12 mouse cellular contexts compared by ENCODE assay signal in the genomic region with DNA sequence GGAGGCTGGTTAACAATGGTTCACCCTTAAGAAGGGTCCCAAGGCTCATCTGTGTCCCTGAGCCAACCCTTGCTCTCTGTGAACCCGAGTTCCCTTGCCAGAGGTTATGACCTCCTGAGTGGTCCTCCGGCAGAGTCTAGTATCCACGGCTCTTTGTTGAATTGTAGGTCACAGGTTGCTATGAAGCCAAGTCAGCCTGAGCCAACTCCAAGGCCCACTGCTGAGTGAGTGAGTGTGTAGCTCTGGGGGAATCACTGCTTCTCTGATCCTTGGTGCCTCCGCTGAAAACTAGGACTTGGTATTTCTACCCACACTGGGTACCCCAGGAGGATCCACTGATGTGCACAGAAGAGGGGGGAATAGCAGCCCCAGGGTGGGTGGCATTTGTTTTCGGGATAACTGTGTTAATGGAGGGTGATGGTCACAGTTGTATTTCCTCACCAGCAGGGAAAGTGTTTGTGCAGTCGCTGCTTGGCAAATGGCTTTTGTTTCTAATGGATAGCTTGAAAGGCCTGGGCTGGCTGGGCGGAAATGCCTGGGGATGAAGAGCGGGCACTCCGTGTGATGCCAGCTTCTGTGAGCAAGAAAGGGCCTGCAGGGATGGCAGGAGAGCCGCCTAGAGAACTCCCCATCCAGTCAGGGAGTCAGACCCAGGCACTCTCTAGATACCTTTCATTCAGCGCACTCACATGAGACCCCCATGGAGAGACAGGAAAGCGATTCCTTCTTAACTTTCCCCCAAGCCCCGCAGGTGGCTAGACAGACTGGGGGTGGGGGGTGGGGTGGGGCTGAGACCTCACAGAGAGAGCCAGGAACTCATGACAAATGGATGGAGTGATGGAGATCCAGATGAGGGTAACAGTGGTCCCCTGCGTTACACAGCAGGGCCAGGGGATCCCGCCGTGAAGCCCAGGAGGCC. TPM values are rescaled to one million over a fixed set of nuclear protein-coding genes. Genes with fewer than 3 reads are reported as not detected.
A peak's percentile ranks its signal among the peaks of the same experiment; 100 is the strongest.
DNase-seq lines count a peak whose midpoint lies in the region; ATAC-seq lines count a peak whose summit lies in the region.
"Had no signal": no experiment of that assay in that cellular context is flagged by ENCODE, and none has a peak within 500 bp of the region (broad histone marks: within the 10 kb centered on the region; RNA-seq: fewer than 3 reads in every experiment).

No protein-coding gene starts in this region.

- H3K9ac ChIP-seq in hindbrain, embryonic 11.5 days (ENCODE audit: low read depth, low read length) = no peak overlapping the region; the same call in 1 of the 2 replicates
- H3K9ac ChIP-seq in midbrain, embryonic 14.5 days (replicated peaks; ENCODE audit: low read length) = no peak overlapping the region

- no peak for DNase-seq in hindbrain, embryonic 10.5 days (ENCODE audit: low spot score)
- no peak for DNase-seq in hindbrain, embryonic 11.5 days (ENCODE audit: low spot score)
- peak; percentile 50 for DNase-seq in Muller cell, postnatal 12 days (ENCODE audit: inconsistent ontology term)
- no peak for DNase-seq in embryonic facial prominence, embryonic 10.5 days (ENCODE audit: low spot score)
- peak; percentile 39 for DNase-seq in midbrain, embryonic 14.5 days
- no peak for DNase-seq in lung, postnatal 36 days
- no peak for DNase-seq in adrenal gland, postnatal 25 days
- DNase-seq in adrenal gland, postnatal 36 days = no peak

- no peaks in the 10 kb centered on the region for H3K9me3 ChIP-seq in hindbrain, embryonic 10.5 days
- no peaks in the 10 kb centered on the region for H3K9me3 ChIP-seq in hindbrain, embryonic 11.5 days (ENCODE audit: control insufficient read depth, low read length)
- no peaks in the 10 kb centered on the region for H3K9me3 ChIP-seq in embryonic facial prominence, embryonic 10.5 days
- H3K9me3 ChIP-seq in midbrain, embryonic 14.5 days (ENCODE audit: control insufficient read depth, low read length) = no peaks in the 10 kb centered on the region
- H3K9me3 ChIP-seq: heart, embryonic 10.5 days had no signal

- 16% methylated on average over 16 of the region's 16 CpGs for WGBS in hindbrain, embryonic 10.5 days
- WGBS in hindbrain, embryonic 11.5 days = 18% methylated on average over 16 of the region's 16 CpGs
- 17% methylated on average over 16 of the region's 16 CpGs for WGBS in embryonic facial prominence, embryonic 10.5 days
- WGBS in midbrain, embryonic 14.5 days = 20% methylated on average over 16 of the region's 16 CpGs

- 0 out of 2 replicates have a peak overlapping the region, but pooled peaks have one; percentile 5 for H3K27ac ChIP-seq in hindbrain, embryonic 10.5 days
- no peak overlapping the region for H3K27ac ChIP-seq in hindbrain, embryonic 11.5 days (ENCODE audit: low read depth, low read length)
- H3K27ac ChIP-seq in embryonic facial prominence, embryonic 10.5 days (replicated peaks) = no peak overlapping the region
- no peak overlapping the region; the same call in 1 of the 2 replicates for H3K27ac ChIP-seq in midbrain, embryonic 14.5 days (replicated peaks; ENCODE audit: low read depth, low read length)

- H3K27me3 ChIP-seq in hindbrain, embryonic 10.5 days (ENCODE audit: insufficient read depth, poor library complexity, severe bottlenecking) = peaks cover 51% of the 10 kb centered on the region
- peaks cover 7% of the 10 kb centered on the region for H3K27me3 ChIP-seq in hindbrain, embryonic 11.5 days (ENCODE audit: control insufficient read depth, insufficient read depth, low read length)
- H3K27me3 ChIP-seq in embryonic facial prominence, embryonic 10.5 days (replicated peaks; ENCODE audit: low read depth, poor library complexity, severe bottlenecking) = peaks cover 50% of the 10 kb centered on the region
- no peaks in the 10 kb centered on the region for H3K27me3 ChIP-seq in midbrain, embryonic 14.5 days (ENCODE audit: control insufficient read depth, insufficient read depth, low read length)

- peaks cover 37% of the 10 kb centered on the region for H3K4me1 ChIP-seq in hindbrain, embryonic 10.5 days (replicated peaks)
- H3K4me1 ChIP-seq in hindbrain, embryonic 11.5 days (replicated peaks; ENCODE audit: control insufficient read depth, insufficient read depth, low read length) = no peaks in the 10 kb centered on the region
- H3K4me1 ChIP-seq in embryonic facial prominence, embryonic 10.5 days = peaks cover 44% of the 10 kb centered on the region
- H3K4me1 ChIP-seq in midbrain, embryonic 14.5 days (ENCODE audit: control insufficient read depth, insufficient read depth, low read length) = peaks cover 26% of the 10 kb centered on the region

- peak overlapping the region; percentile 4; the same call in 1 of the 2 replicates for H3K4me3 ChIP-seq in hindbrain, embryonic 10.5 days
- no peak overlapping the region for H3K4me3 ChIP-seq in hindbrain, embryonic 11.5 days (ENCODE audit: low read depth, low read length)
- H3K4me3 ChIP-seq in embryonic facial prominence, embryonic 10.5 days = peak overlapping the region; percentile 3; the same call in 1 of the 2 replicates
- peak overlapping the region; percentile 60; the same call in 1 of the 2 replicates for H3K4me3 ChIP-seq in midbrain, embryonic 14.5 days (replicated peaks; ENCODE audit: low read depth, low read length)

- no peak overlapping the region; the same call in 1 of the 2 replicates for H3K4me2 ChIP-seq in hindbrain, embryonic 11.5 days (replicated peaks; ENCODE audit: low read depth, low read length)
- H3K4me2 ChIP-seq in midbrain, embryonic 14.5 days (ENCODE audit: low read length) = peak overlapping the region; percentile 77

- ATAC-seq in hindbrain, embryonic 11.5 days (ENCODE audit: low FRiP score) = no peak
- ATAC-seq in midbrain, embryonic 14.5 days (ENCODE audit: low FRiP score, low TSS enrichment) = no peak
- ATAC-seq: inflammation-experienced regulatory T-cells, adult 6 months; lung, postnatal 0 days had no signal

- no peaks in the 10 kb centered on the region for H3K36me3 ChIP-seq in hindbrain, embryonic 10.5 days
- H3K36me3 ChIP-seq in hindbrain, embryonic 11.5 days (ENCODE audit: control insufficient read depth, insufficient read depth, low read length) = no peaks in the 10 kb centered on the region
- no peaks in the 10 kb centered on the region for H3K36me3 ChIP-seq in embryonic facial prominence, embryonic 10.5 days (replicated peaks)
- no peaks in the 10 kb centered on the region for H3K36me3 ChIP-seq in midbrain, embryonic 14.5 days (ENCODE audit: control insufficient read depth, insufficient read depth, low read length)
- H3K36me3 ChIP-seq: heart, embryonic 10.5 days had no signal

RNA-seq across cellular contexts. Expression of a gene that starts 4.6 kb away (rescaled TPM):
- polyA plus RNA-seq in hindbrain, embryonic 10.5 days (2016; fragmentation: Nextera tagmentation; extraction: Ambion mirVana) = 17.9 and 20.4 TPM in 2 replicates
- 12.1 and 13.9 TPM in 2 replicates for polyA plus RNA-seq in hindbrain, embryonic 11.5 days (2014; fragmentation: Nextera tagmentation; extraction: Ambion mirVana)
- polyA plus RNA-seq in embryonic facial prominence, embryonic 10.5 days (2016; fragmentation: Nextera tagmentation; extraction: Ambion mirVana) = 16.2 and 17.7 TPM in 2 replicates
- 19.5 and 19.9 TPM in 2 replicates for polyA plus RNA-seq in midbrain, embryonic 14.5 days (2014; fragmentation: Nextera tagmentation; extraction: Ambion mirVana)
- total RNA-seq in adrenal gland, postnatal 25 days (2021) = 3.7 and 5.0 TPM in 2 replicates
- 1 to 10 TPM; 5.6 to 7.0 TPM for total RNA-seq in adrenal gland, postnatal 36 days (2021)

RNA-seq across cellular contexts. Expression of a gene that starts 55.1 kb away (rescaled TPM):
- polyA plus RNA-seq in hindbrain, embryonic 10.5 days (2016; fragmentation: Nextera tagmentation; extraction: Ambion mirVana) = 3.5 and 3.8 TPM in 2 replicates
- 2.3 and 2.9 TPM in 2 replicates for polyA plus RNA-seq in hindbrain, embryonic 11.5 days (2014; fragmentation: Nextera tagmentation; extraction: Ambion mirVana)
- 5.9 and 6.6 TPM in 2 replicates for polyA plus RNA-seq in embryonic facial prominence, embryonic 10.5 days (2016; fragmentation: Nextera tagmentation; extraction: Ambion mirVana)
- polyA plus RNA-seq in midbrain, embryonic 14.5 days (2014; fragmentation: Nextera tagmentation; extraction: Ambion mirVana) = 0.46 TPM in 1 of 2 replicates, not detected in the other
- total RNA-seq in adrenal gland, postnatal 25 days (2021) = 0.76 TPM in 1 of 2 replicates, not detected in the other
- total RNA-seq in adrenal gland, postnatal 36 days (2021) = 1 to 10 TPM in 1 of 2 experiments, under 1 TPM in 1; 0.56 to 1.1 TPM
- total RNA-seq: common myeloid progenitor, adult 5-6 weeks had no signal

Comparison
In these comparisons a context has a peak if more than half of its experiments do, and no peak if none do; other contexts are left out.
1. DNase-seq: peak in Muller cell, postnatal 12 days (single experiment) and midbrain, embryonic 14.5 days (single experiment); none in hindbrain, embryonic 10.5 days (single experiment), hindbrain, embryonic 11.5 days (single experiment), embryonic facial prominence, embryonic 10.5 days (single experiment), lung, postnatal 36 days (single experiment), adrenal gland, postnatal 25 days (single experiment) and adrenal gland, postnatal 36 days (0 of 2).